Mouse (Mus musculus): ENCODE measurements at regions not wholly inside any gene's neighbourhood (a gene's known extent, or its start where the extent isn't known, plus 50 kb on each side); places are given as distances from the start of the nearest gene placed in this dataset.
A peak's percentile ranks its signal among the peaks of the same experiment; 100 is the strongest.

GRCm38 (mm10) chr4:125765171-125765570 is 259.2 kb upstream of the Csf3r start:
- intact Hi-C loops (cut with DNase I; ENCODE audit: low total_unique reads) = no loop called here
- no peak for DNase-seq

- intact Hi-C loops (cut with DNase I; ENCODE audit: low total_unique reads) = no loop called here
- DNase-seq = no peak
Observed at GRCm38 (mm10) chr4:125777126-125777525, 247.2 kb upstream of the Csf3r start.

GRCm38 (mm10) chr4:125780113-125780512 is 244.2 kb upstream of the Csf3r start:
- DNase-seq = no peak
- intact Hi-C loops (cut with DNase I; ENCODE audit: low total_unique reads) = no loop called here

- DNase-seq = no peak
- intact Hi-C loops (cut with DNase I; ENCODE audit: low total_unique reads) = no loop called here
Observed at GRCm38 (mm10) chr4:125780921-125781487, 243.3 kb upstream of the Csf3r start.

- intact Hi-C loops (cut with DNase I; ENCODE audit: low total_unique reads) = no loop called here
- DNase-seq = no peak
Observed at GRCm38 (mm10) chr4:125782346-125782745, 242.0 kb upstream of the Csf3r start.

GRCm38 (mm10) chr4:125786083-125786482 is 238.3 kb upstream of the Csf3r start:
- DNase-seq = no peak
- intact Hi-C loops (cut with DNase I; ENCODE audit: low total_unique reads) = no loop called here

- intact Hi-C loops (cut with DNase I; ENCODE audit: low total_unique reads) = no loop called here
- no peak for DNase-seq
Observed at GRCm38 (mm10) chr4:125794679-125795078, 229.7 kb upstream of the Csf3r start.

- intact Hi-C loops (cut with DNase I; ENCODE audit: low total_unique reads) = no loop called here
- DNase-seq = no peak
Observed at GRCm38 (mm10) chr4:125807923-125808322, 216.4 kb upstream of the Csf3r start.

GRCm38 (mm10) chr4:125809446-125810108 is 214.8 kb upstream of the Csf3r start:
- intact Hi-C loops (cut with DNase I; ENCODE audit: low total_unique reads) = no loop called here
- DNase-seq = no peak

GRCm38 (mm10) chr4:125810247-125810646 is 214.1 kb upstream of the Csf3r start:
- intact Hi-C loops (cut with DNase I; ENCODE audit: low total_unique reads) = no loop called here

GRCm38 (mm10) chr4:125814311-125814710 is 210.0 kb upstream of the Csf3r start:
- intact Hi-C loops (cut with DNase I; ENCODE audit: low total_unique reads) = no loop called here
- no peak for DNase-seq

More at GRCm38 (mm10) chr4:125810247-125810646, 214.1 kb upstream of the Csf3r start:
- DNase-seq = no peak

- intact Hi-C loops (cut with DNase I; ENCODE audit: low total_unique reads) = no loop called here
- DNase-seq = no peak
Observed at GRCm38 (mm10) chr4:125815276-125815675, 209.1 kb upstream of the Csf3r start.

GRCm38 (mm10) chr4:125824525-125824924 is 199.8 kb upstream of the Csf3r start:
- intact Hi-C loops (cut with DNase I; ENCODE audit: low total_unique reads) = no loop called here

GRCm38 (mm10) chr4:125826416-125826815 is 197.9 kb upstream of the Csf3r start:
- intact Hi-C loops (cut with DNase I; ENCODE audit: low total_unique reads) = no loop called here
- no peak for DNase-seq

More at GRCm38 (mm10) chr4:125824525-125824924, 199.8 kb upstream of the Csf3r start:
- no peak for DNase-seq

GRCm38 (mm10) chr4:125835250-125835649 is 189.1 kb upstream of the Csf3r start:
- intact Hi-C loops (cut with DNase I; ENCODE audit: low total_unique reads) = no loop called here
- DNase-seq = peak; percentile 10

- intact Hi-C loops (cut with DNase I; ENCODE audit: low total_unique reads) = no loop called here
Observed at GRCm38 (mm10) chr4:125847568-125847967, 176.8 kb upstream of the Csf3r start.

GRCm38 (mm10) chr4:125850300-125850699 is 174.1 kb upstream of the Csf3r start:
- intact Hi-C loops (cut with DNase I; ENCODE audit: low total_unique reads) = no loop called here

More at GRCm38 (mm10) chr4:125847568-125847967, 176.8 kb upstream of the Csf3r start:
- no peak for DNase-seq

GRCm38 (mm10) chr4:125852545-125852944 is 171.8 kb upstream of the Csf3r start:
- intact Hi-C loops (cut with DNase I; ENCODE audit: low total_unique reads) = no loop called here
- no peak for DNase-seq

More at GRCm38 (mm10) chr4:125850300-125850699, 174.1 kb upstream of the Csf3r start:
- peak; percentile 38 for DNase-seq

- DNase-seq = no peak
- intact Hi-C loops (cut with DNase I; ENCODE audit: low total_unique reads) = no loop called here
Observed at GRCm38 (mm10) chr4:125855983-125856591, 168.3 kb upstream of the Csf3r start.

- no peak for DNase-seq
- intact Hi-C loops (cut with DNase I; ENCODE audit: low total_unique reads) = no loop called here
Observed at GRCm38 (mm10) chr4:125856781-125857180, 167.6 kb upstream of the Csf3r start.

GRCm38 (mm10) chr4:125865057-125865456 is 159.3 kb upstream of the Csf3r start:
- intact Hi-C loops (cut with DNase I; ENCODE audit: low total_unique reads) = no loop called here
- no peak for DNase-seq
